Mouse (Mus musculus) heart, postnatal 10 days (tissue): ENCODE results near the gene Efna3. TPM values are rescaled to one million over a fixed set of nuclear protein-coding genes. Genes with fewer than 3 reads are reported as not detected.

Experiments
- DNase-seq, 2 experiments: peaks; one replicate each; pipeline ENCODE4 v3.0.0; 2021
- intact Hi-C: fragments of 180-260 bp; cut with DNase I; formaldehyde crosslinking; loops from one replicate; pipeline ENCODE4 v1.15.1; 2025
- total RNA-seq, 2 experiments: library from RNA; stranded (reverse); gene quantifications; 2 replicates each; pipeline ENCODE4 v1.2.3; 2021

The Efna3 gene
- total RNA-seq, 2 experiments from 2014 or later, result 0.17 TPM; not detected in 1

DNA sequence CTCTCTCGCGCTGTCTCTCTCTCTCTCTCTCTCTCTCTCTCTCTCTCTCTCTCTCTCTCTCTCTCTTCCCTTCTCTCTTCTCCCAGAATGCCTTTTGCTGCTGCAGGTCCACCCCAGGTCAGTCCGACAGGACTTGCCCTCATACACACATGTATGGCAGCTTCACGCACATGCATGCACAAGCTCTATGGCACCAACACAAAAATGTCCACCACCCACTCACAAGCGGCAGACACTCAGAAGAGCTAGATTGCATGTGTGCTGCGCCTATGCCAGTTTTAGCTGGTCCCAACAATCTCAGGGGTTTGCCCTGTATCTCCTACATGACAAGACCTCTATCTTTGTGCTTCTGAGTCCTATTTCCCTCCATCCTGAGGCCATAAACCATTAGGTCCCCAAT is 5.5 kb downstream of the Efna3 start:
- no peak for DNase-seq
- intact Hi-C loops, result loop anchor here (1.0 to 2.0 kb wide), 3 partner anchors 20 to 168 kb away; no protein-coding TSS in a partner anchor

GRCm38 (mm10) chr3:89316833-89317232 is 5.9 kb downstream of the Efna3 start:
- peak; percentile 90 to 93 for DNase-seq
- intact Hi-C loops, result loop anchor here (1.0 to 2.0 kb wide), 3 partner anchors 20 to 168 kb away; no protein-coding TSS in a partner anchor

DNA sequence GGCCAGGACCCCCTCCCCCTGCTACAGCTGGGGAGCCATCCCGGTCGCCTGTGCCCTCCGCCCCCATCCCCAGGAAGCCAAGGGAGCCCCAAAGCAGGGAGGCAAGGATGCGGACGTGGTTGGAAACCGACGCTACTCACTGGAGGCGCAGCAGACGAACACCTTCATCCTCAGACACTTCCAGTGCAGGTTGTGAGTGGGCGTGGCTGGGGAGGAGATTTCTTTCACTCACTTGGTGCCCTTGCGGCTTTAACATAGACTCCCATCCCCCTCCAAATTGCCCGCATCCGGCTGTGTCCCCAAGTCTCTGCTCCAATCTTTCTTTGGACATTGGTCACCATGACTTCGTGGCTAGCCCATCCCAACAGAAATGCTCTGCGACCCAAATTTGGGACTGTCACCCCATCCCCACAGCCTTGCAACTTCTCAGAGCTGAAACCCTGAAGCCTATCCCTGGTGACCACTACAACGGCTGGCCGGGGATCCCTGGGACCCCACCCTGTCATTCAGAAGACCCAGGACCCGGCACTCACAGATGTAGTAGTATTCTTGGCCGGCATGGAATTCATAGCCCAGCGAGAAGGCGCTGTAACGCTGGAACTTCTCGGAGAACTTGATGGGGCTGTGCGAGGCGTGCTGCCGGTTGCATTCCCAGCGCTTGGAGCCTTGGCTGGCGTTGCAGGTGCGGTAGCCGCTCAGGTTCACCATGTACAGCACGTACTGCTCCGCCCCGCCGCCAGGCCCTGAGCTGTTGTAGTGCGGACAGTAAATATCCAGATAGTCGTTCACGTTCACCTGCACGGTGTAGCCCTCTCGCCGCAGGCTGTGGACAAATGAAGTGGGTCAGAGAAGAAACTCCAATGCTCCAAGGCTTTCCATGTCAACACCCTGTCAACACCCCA is 6.6 kb downstream of the Efna3 start:
- intact Hi-C loops, result loop anchor here (2.0 kb wide), 1 partner anchor 21 kb away; no protein-coding TSS in a partner anchor
- DNase-seq, result no peak

GRCm38 (mm10) chr3:89315195-89315929 is 7.4 kb downstream of the Efna3 start:
- DNase-seq, result peak; percentile 78 to 91
- intact Hi-C loops, result no loop called here

- intact Hi-C loops, result no loop called here
- no peak for DNase-seq
These were observed 8.0 kb downstream of the Efna3 start for GRCm38 (mm10) chr3:89314791-89315190.

- DNase-seq, result no peak
- intact Hi-C loops, result no loop called here
These were observed 8.4 kb downstream of the Efna3 start for GRCm38 (mm10) chr3:89314340-89314739.

DNA sequence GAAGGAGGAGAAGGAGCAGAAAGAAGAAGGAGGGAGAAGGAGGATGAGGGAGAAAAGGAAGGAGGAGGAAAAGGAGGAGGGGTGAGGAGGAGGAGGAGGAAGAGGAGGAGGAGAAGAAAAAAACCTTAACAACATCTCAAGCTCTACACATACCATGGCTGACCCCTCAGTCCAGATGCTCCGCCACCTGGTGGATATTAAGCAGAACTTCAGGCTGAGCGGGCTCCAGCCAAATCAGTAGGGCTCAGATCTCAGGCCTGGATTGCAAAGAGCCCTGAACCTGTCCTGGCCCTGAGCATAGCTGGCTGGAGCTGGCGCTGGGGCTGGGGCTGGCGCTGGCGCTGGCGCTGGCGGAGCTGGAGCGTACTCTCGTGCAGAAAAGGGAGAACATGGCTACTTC is 14.7 kb downstream of the Efna3 start:
- intact Hi-C loops, result loop anchor here (1.0 to 10.0 kb wide), 3 partner anchors 25 to 203 kb away; partner anchors contain the start of genes Fdps and Gm43738
- DNase-seq, result peak; percentile 73 to 78

DNA sequence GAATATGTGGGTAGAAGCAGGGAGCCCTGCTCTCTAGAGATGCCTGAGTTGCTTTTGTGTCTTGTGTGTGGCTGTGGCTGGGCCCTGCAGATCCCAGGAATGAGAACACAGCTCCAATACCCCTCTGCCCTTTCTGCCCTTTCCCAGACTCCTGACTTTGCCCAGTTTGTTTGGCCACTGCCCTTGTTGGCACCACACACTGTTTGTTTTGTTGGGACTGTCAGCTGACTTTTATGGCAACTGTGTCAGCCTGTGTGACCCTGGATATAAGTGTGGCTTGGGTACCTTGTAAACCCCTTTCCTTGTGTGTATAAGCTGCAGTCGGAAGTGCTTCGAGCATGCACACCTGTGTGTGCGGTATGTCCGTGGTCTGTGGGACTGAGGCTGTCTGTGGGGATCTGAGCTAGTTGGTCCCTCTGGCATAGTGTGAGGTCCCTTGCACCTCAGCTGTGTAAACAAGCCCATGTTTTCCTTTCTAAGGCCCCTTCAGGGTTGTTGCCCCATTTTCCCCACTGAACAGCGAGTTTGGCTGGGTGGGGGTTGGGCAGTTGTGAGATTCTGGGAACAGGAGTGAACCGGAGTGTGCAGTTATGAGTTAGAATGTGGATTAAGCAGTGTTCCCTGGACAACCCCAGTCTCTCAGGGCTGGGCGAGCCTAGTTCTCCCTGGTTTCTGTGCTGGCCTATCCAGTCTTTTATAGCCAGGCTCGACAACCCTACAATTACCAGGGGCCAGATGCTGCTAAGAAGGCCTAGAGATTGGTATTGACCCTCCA is 17.0 kb downstream of the Efna3 start:
- intact Hi-C loops, result loop anchor here (10.0 kb wide), 1 partner anchor 201 kb away; the partner anchor contains the start of genes Fdps and Gm43738
- no peak for DNase-seq

DNA sequence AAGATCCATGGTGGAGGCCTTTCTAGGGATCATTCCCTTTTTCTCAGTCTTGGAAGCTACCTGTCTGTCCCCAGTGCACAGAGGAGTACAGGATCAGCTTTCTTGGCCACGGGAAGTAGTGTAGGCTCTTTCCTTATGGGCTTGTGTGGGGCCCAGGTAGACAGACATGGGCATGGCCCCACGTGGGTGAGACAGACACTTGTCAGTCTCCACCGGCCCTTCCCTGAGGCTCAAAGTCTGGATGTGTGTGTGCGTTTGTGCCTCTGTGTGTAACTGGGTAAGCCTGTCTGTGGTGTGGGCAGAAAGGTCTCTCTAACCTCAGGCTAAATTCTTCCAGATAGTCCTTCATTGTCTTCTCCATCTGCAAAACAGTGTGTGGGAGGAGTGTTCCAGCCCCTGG is 17.7 kb downstream of the Efna3 start:
- intact Hi-C loops, result loop anchor here (10.0 kb wide), 1 partner anchor 200 kb away; the partner anchor contains the start of genes Fdps and Gm43738
- no peak for DNase-seq

DNA sequence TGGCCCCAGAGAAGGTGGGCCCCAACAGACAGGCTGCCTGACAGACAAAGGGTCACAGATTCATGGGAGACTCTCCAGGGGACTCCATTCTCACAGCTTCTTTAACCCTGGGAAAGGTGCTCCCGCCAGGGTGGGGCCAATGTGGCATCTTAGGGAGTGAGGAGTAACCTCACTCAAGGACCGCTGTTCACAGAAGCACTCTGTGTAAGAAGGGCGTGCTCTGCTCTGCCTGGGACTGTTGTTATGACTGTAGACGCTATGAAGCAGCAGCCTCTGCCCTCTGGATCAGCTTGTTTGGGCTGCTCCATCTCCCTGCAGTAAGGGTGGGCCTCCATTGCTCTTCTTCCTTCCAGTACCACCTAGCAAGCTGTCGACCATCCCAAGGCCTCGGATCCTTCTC is 18.3 kb downstream of the Efna3 start:
- intact Hi-C loops, result loop anchor here (10.0 kb wide), 1 partner anchor 200 kb away; the partner anchor contains the start of genes Fdps and Gm43738
- DNase-seq, result no peak

DNA sequence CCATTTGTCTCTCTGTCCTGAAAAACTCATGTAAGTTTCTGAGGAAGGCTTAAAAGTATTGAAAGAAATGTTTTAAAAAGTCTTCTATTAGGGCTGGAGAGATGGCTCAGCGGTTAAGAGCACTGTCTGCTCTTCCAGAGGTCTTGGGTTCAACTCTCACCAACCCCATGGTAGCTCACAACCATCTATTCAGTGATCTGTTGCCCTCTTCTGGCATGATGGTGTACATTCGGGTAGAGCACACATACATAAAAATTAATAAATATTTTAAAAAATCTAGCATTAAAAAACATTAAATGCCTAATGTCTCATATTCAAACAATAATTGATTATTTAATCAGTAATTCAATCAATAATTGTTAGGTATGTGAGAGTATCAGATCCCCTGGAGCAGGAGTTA is 22.3 kb downstream of the Efna3 start:
- no peak for DNase-seq
- intact Hi-C loops, result loop anchor here (10.0 kb wide), 1 partner anchor 196 kb away; the partner anchor contains the start of genes Fdps and Gm43738

DNA sequence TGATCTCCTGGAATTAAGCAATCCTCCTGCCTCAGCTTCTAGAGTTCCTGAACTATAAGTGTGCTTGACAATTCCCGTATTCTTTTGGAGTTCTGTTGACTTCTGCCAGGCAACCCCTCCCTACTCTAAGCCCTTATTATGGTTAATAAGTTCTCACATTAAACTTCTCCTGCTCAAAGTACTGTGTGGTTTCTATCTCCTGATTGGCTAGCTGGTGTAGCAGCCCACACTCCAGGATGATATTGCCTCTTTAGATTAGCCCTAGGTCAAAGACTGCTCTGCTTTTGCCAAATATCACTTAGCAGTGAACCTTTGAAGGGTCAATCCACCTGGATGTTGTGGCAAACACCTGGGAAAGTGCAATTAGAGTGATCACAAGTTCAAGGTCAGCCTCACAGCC is 22.7 kb downstream of the Efna3 start:
- intact Hi-C loops, result loop anchor here (10.0 kb wide), 1 partner anchor 195 kb away; the partner anchor contains the start of genes Fdps and Gm43738

DNA sequence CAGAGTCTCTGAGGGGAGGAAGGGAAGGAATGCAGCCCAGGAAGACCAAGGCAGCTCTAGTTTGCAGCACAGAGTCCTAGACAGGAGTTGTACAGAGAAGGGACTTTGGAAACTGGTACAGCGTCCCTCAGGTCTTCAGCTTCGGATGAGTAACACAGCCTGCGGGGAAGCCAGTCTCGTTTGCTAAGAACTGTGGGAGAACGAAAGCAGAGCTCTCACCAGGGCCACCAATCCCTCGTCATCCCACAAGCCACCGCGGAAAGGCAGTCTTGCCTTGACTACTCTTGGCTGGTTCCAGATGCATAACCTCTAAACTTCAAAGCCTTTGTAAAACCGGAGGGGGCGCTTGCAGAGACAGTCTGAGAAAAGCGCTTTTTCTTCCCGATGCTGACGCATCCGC is 23.3 kb downstream of the Efna3 start:
- intact Hi-C loops, result no loop called here
- DNase-seq, result peak in 1 of 2 experiments; percentile 48

More for the DNA sequence above, 22.7 kb downstream of the Efna3 start:
- no peak for DNase-seq

GRCm38 (mm10) chr3:89298908-89299307 is 23.9 kb downstream of the Efna3 start:
- DNase-seq, result no peak
- intact Hi-C loops, result no loop called here

DNA sequence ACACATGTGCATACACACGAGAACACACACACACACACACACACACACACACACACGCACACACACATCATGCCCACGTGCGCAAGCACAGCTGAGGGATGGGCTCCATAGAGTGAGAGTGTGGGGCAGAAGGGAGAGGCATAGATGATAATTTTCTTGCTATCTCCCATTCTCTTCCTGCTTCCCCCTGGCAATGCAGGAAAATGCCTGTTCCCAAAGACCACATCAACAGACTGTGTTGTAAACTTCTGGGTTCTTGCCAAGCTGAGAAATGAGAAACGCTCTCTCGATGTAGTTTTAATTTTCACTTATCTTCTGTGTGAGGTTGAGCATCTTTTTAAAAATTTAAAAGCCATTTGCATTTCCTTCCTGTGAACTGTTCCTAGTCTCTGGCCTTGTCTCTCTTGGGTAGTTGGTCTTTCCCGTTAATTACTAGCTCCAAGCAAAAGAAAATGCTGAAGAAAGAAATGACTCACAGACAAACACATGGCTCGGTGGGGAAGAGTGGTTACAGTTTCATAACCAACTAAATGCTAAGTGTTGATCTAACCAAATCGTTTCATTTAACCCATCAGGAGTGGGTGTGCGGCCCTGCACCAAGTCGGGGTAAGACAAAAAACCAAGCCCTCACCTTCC is 25.9 kb downstream of the Efna3 start:
- intact Hi-C loops, result no loop called here
- DNase-seq, result no peak

- intact Hi-C loops, result no loop called here
- DNase-seq, result no peak
These were observed 27.0 kb downstream of the Efna3 start for GRCm38 (mm10) chr3:89295685-89296230.

DNA sequence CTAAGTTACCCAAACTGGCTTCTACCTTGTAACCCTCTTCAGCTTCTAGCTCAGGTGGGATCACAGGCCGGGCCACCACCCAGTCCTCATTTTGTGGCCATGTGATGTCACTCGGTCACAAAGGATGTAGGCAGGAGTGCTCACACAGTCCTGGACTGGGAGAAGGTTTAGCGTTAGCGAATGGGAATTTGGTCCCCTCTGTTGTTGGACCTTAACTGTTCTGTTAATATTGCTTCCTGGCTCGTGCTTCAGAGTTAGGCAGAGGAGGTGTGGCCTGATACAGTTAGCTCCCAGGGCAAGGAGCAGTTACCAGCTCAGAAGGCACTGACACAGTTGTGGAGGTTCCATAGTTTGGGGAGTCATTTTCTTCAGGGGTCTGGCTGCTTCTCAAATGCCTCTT is 28.6 kb downstream of the Efna3 start:
- no peak for DNase-seq
- intact Hi-C loops, result no loop called here

- intact Hi-C loops, result no loop called here
- no peak for DNase-seq
These were observed 29.4 kb downstream of the Efna3 start for GRCm38 (mm10) chr3:89293247-89293918.

GRCm38 (mm10) chr3:89292303-89292702 is 30.5 kb downstream of the Efna3 start:
- intact Hi-C loops, result no loop called here

More at GRCm38 (mm10) chr3:89292303-89292702, 30.5 kb downstream of the Efna3 start:
- DNase-seq, result no peak
